Mouse (Mus musculus) ovary, postnatal 14 days (tissue): ENCODE data around the gene Med28.

ENCODE experiments used
- DNase-seq: peaks from one replicate; pipeline ENCODE4 v3.0.0; 2022; ENCODE audit warnings: low spot score

The Med28 gene

GRCm38 (mm10) chr5:45513511-45513910 lies 6.5 kb upstream of the Med28 start:
- no peak for DNase-seq

DNA sequence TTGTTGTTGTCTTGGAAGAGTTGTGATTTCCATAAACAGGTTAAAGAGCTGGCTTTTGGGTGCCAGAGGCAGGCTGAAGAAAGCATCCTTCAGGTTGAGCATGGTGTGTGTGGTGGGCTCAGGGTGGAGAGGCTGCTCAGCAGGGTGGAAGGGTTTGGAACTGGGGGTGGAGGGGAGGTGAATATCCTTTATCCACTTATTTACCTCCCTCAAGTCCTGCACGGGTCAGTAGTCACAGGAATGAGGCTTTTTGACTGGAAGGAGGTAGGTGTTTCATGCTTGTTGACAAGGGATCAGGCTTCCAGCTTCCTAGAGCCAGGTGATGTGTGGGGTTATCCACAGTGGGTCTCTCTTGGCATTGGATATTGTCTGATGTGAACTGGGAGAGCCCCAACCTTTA lies 5.4 kb upstream of the Med28 start:
- DNase-seq, result no peak

DNA sequence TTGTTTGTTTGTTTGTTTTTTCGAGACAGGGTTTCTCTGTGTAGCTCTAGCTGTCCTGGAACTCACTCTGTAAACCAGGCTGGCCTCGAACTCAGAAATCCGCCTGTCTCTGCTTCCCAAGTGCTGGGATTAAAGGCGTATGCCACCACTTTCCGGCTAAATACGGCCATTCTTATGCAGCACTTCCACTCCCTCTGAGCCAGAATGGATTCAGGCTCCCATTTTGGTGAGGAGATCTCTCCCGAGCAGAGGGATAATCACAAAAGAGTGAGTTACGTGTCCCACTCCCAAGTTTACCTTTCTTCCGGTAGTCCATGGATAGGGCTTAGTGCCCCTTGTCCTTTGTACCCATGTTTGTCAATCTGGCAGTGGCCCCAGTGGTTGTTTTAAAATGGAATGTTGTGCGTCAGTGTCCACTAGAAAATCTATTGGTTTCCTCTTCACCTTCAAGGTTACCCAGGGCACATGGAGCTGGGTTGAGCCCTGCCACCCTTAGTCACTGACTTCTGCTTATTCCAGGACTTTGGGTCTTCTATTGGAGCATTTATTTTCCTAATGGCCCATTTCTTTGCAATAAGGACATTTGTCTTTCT lies 4.8 kb upstream of the Med28 start:
- DNase-seq, result no peak

DNA sequence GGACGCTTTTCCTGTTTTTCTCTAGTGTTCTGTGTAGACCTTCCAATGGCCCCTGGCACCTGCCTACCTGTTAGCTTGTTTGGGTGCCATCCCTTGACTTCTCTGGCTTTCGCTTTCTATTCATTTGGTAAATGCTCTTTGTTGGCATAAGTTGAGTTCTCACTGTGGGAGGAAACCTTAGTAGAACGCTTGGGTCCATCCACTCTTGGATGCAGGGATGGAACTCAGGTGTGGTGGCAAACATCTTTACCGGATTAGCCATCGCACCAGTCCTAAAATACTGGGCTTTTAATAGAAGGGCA lies 731 bp downstream of the Med28 start:
- no peak for DNase-seq

DNA sequence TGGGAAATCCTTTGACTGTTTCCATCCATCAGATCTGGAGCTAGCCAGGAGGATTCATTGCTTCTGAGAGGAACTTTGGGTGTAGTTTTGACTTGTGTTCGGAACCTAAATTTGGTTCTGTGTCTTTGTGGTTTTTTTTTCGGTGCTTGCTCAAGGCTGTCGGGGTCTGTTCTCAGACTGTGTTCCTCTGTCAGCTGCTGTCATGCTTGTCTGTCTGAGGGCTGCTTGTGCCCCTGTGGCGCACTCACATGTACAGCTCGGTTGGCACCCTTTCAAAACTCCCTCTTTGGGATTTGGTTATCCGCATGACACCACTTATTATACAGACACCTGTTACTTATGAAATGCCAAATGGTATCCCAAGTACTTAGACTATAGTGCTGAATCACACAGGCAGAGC lies 1.6 kb downstream of the Med28 start:
- no peak for DNase-seq

- no peak for DNase-seq
Observed at GRCm38 (mm10) chr5:45525101-45525500, 5.1 kb downstream of the Med28 start.

DNA sequence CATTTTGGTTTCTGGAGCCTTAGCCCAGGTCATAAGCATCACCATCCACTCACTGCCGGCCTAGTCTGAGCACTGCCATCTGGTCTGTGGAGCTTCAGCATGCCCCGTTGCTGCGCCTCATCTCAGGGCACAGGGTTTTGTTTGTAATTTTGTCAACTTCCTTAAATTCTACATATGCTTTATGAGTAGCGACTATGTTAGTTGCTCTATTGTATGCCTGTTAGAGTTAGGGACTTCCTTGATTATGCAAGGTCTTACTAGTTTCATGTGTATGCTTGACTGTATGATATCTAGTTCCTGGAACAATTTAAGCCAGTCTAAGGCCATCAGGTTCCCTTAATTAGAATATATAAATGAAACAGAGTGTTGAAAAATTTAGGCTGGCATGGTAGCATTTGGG lies 6.3 kb downstream of the Med28 start:
- no peak for DNase-seq

DNA sequence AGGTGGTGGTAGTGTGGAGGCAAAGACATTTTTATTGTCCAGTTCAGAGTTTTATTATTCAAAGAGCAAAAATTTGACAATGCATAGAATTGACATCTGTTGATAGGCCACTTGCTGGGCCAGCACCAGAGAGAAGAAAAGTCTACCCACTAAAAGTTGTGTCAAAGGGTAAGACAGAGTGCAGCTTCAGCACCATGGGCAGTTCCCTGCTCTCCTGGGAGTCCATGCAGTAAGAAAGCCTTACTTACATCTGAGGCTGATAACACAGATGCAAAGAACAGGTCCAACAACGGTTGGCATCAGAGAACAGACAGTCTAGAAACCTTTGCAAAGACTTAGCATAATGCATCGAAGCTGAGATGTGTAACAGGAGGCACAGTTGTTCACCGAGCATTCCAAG lies 9.7 kb downstream of the Med28 start:
- DNase-seq, result peak; percentile 13

DNA sequence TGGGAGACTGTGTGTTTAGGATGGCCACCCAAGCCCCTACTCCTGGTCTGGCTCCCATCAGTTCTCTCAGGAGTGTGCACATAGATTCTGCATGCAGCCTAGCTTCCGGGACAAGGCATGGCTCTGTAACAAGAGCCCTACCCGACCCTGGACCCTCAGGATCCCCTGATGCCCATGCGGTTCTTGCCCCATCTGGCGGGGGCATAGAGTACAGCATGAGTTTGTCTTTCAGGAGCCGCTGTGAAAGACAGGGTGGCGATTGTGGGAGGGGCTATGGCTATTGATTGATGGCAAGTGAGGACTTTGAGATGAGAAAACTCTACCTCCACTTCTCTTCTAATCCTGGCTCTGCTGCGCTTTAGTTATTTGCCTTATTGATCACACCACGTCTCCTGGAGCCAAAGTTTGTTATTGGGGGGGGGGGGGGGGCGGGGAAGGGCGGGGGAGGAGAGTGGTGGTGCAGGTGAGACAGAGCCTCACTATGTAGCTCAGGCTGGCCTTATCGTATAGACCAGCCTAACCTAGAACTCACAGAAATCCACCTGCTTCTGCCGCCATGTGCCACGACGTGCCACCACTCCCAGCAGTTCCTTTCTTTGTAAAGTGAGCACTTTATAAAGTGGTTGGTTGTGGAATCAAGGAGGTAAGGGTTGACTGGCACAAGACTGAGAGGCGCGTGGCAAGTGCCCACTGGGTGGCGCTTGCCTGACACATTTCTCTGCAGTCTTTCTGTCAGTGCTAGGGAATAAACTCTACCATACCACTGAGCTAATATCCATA lies 14.5 kb downstream of the Med28 start:
- DNase-seq, result peak; percentile 29

GRCm38 (mm10) chr5:45535177-45535576 lies 15.1 kb downstream of the Med28 start:
- no peak for DNase-seq

DNA sequence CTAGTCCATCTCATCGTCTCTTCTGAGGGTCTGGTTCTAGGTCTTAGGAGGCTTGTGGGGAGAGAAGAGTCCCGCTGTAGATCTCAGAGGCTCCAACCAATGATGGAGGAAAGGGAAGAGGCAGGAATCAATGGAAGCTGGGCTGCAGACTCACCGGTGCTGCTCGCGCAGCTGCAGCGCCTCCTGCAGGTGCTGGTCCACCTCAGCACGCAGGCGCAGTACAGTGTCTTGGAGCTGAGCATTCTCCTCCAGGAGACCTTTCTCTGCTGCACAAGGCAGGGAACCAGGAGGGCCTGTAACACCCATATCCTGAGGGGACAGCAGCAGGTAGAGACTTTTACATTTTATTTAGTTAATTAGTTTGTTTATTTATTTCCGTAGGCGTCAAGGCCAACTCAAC lies 19.5 kb downstream of the Med28 start:
- no peak for DNase-seq

DNA sequence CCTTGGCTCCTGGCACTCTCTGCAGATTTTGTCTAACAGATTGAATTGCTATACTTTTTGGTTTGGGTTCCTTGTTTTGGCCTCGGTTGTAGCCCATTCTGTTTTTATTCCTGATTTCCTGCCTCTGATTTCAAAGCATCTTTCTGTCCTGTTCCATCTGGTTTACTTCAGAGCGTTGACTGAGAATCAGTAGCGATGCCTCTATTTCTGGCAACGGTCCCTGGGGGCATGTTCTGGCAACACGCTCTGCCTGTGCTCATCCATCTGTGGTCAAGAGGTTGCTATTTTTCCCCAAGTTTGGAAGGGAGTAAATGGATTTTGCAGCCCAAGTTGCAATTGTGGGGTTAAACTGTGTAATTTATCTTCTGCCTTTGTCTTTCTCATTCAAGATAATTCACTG lies 23.3 kb downstream of the Med28 start:
- no peak for DNase-seq

GRCm38 (mm10) chr5:45549586-45549985 lies 29.6 kb downstream of the Med28 start:
- no peak for DNase-seq

GRCm38 (mm10) chr5:45564054-45564453 lies 44.0 kb downstream of the Med28 start:
- no peak for DNase-seq

GRCm38 (mm10) chr5:45565829-45566228 lies 45.8 kb downstream of the Med28 start:
- no peak for DNase-seq

GRCm38 (mm10) chr5:45572816-45573215 lies 52.8 kb downstream of the Med28 start:
- DNase-seq, result no peak

DNA sequence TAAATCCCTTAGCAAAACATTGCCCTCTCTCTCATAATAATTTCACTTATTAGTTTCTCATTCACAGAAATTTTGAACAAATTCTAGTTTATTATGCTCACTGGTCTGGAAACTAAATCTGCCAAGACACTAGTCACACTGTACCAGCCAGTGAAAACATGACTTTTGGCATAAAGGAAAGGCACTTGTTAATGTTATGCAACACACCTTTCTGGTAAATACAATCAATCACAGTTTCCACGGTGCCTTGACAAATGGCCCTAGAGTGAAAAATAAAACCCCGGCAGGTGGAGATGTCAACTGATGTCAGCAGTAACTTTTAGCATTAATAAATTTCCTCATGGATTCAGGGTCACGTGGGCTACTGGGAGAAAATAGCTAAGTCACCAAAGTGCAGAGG lies 56.7 kb downstream of the Med28 start:
- no peak for DNase-seq

DNA sequence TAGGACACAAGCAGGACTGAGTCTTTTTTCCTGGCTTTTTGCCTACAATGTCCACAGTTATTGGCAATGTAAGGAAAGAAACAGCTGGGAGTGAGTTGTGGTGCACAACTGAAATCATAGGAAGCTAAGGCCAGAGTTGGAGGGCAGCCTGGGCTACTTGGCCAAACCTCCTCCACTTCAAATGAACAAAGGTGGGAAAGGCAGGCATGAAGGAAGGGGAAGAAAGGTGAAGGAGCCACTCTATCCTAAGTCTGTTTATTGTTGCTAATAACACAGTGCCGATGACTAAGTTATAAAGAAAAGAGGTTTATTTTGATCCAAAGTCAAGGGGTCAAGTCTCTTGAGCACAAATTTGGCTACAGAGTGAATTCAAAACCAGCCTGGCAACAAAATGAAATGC lies 57.3 kb downstream of the Med28 start:
- no peak for DNase-seq
